Mouse (Mus musculus) lung, embryonic 14.5 days (tissue): ENCODE measurements around the gene Crybg1. TPM values are rescaled to one million over a fixed set of nuclear protein-coding genes. Genes with fewer than 3 reads are reported as not detected.
A peak's percentile ranks its signal among the peaks of the same experiment; 100 is the strongest.

Experiments
- ATAC-seq: fragments of 200-750 bp; cut with Nextera tagmentation; 2 replicates; pipeline ENCODE4 v1.8.0; 2017; ENCODE audit warnings: mild to moderate bottlenecking, moderate TSS enrichment, moderate library complexity; ENCODE audit not compliant: insufficient read depth
- DNase-seq: peaks from one replicate; pipeline ENCODE4 v3.0.0-alpha.2; 2015
- H3K27ac ChIP-seq: fragments of 300-500 bp; sonication (generic); 2 replicates; pipeline ENCODE4 v1.5.1; 2014; ENCODE audit warnings: low read depth, mild to moderate bottlenecking, moderate library complexity
- H3K27me3 ChIP-seq: fragments of 300-500 bp; sonication (generic); 2 replicates; pipeline ENCODE4 v1.6.1; 2014; ENCODE audit warnings: low read length, control low read depth; ENCODE audit not compliant: insufficient read depth
- H3K36me3 ChIP-seq: fragments of 300-500 bp; sonication (generic); 2 replicates; pipeline ENCODE4 v1.6.1; 2014; ENCODE audit warnings: control low read depth; ENCODE audit not compliant: insufficient read depth
- H3K4me1 ChIP-seq: fragments of 300-500 bp; sonication (generic); 2 replicates; pipeline ENCODE4 v1.6.1; 2014; ENCODE audit warnings: antibody characterized with exemption, control low read depth; ENCODE audit not compliant: insufficient read depth
- H3K4me2 ChIP-seq: fragments of 300-500 bp; sonication (generic); 2 replicates; pipeline ENCODE4 v1.6.1; 2014; ENCODE audit warnings: mild to moderate bottlenecking
- H3K4me3 ChIP-seq: fragments of 300-500 bp; sonication (generic); 2 replicates; pipeline ENCODE4 v1.5.1; 2014; ENCODE audit warnings: low read depth, low read length
- H3K9ac ChIP-seq: fragments of 300-500 bp; sonication (generic); 2 replicates; pipeline ENCODE4 v1.6.1; 2014
- H3K9me3 ChIP-seq: fragments of 300-500 bp; sonication (generic); 2 replicates; pipeline ENCODE4 v1.6.1; 2016; ENCODE audit warnings: low read depth, low read length, control low read depth
- CTCF ChIP-seq: IDR thresholded peaks from 2 replicates; pipeline ENCODE4 v1.5.1; 2016; ENCODE audit warnings: antibody characterized with exemption, low read depth
- WGBS: fragments of 180-500 bp; shearing (Covaris S2); extraction: QIAGEN DNeasy Blood & Tissue Kit; methylation state at CpG from one replicate; pipeline ENCODE4 v1.1.7; 2014; 5-methylcytosine and 5-hydroxymethylcytosine counted together
- polyA plus RNA-seq: library from polyadenylated mRNA; unstranded; fragments of >200 nt; fragmentation: Nextera tagmentation; extraction: Ambion mirVana; gene quantifications from 2 replicates; pipeline ENCODE4 v1.2.1, GENCODE M21; 2014

Gene Crybg1
- polyA plus RNA-seq, 1 experiment from 2014 or later: 0.22 TPM

DNA sequence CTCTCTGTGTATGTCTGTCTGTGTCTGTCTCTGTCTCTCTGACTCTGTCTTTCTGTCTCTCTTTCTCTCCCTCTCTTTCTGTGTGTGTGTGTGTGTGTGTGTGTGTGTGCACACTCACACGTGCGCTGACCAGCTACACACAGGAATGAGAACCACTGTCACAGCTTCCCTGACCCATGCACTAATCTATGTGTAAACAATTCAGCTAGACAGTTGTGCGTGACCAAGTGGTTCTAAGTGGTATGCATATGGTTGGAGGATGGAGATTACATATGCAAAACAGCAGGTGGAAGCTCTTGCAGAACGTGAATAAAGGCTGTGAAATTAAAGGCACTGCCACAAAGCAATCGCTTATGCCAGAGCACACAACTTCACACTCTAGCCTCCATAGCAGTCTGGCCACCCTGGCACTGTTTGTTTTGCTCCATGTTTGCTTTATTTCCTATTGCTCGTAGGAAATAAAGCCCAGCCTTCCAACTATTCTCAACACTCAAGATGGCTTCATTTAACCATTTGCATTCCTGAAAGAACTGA, 24.2 kb downstream of the Crybg1 start:
- Histone ChIP-seq H3K36me3 (no peaks in the 10 kb centered on the region), H3K4me2 (no peak overlapping the region), H3K9me3 (no peaks in the 10 kb centered on the region), H3K27me3 (no peaks in the 10 kb centered on the region), H3K9ac (no peak overlapping the region), H3K4me1 (no peaks in the 10 kb centered on the region), H3K4me3 (no peak overlapping the region), H3K27ac (no peak overlapping the region)
- ATAC-seq (peak; percentile 41; the same call in 1 of the 2 replicates), DNase-seq (no peak)
- TF ChIP-seq CTCF: no peak
- WGBS: 39% methylated on average over 6 of the region's 6 CpGs

DNA sequence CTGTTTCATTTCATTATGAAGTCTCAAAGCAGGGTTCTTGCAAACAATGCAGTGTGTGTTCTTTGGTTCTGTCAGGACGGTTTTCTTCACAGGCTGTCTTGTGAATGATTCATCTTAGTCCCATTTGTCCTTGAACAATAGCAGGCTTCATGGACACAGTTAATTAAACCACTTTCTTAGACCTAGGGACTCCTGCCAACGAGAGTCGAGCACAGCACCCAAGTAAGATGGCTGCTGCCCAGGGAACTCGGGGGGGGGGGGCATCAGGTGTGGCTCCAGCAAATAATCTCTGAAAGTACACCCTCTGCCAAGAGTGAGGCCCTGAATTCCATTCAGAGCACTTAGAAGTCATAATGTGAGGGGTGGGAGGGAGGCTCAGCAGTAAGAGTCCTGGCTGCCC, 30.0 kb downstream of the Crybg1 start:
- DNase-seq: no peak

DNA sequence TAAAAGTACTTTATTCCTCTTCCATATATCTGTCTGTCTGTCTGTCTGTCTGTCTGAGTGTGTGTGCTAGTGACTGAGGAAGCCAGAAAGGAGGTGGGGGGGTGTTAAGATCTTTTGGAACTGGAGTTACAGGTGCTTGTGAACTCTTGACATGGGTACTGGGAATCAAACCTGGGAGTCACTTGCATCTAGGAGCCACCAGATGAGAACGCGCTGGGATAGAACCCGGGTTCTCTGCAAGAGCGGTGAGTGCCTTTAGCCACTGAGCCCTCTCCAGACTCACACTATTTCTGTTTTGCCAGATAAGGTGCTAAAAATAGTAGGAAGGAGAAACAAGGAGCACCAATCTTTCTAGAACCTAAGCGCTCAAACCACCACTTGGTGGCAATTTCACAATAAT, 31.9 kb downstream of the Crybg1 start:
- no peak overlapping the region for H3K27ac ChIP-seq
- WGBS: 81% methylated on average over 5 of the region's 5 CpGs
- no peak overlapping the region for H3K4me2 ChIP-seq
- H3K4me1 ChIP-seq: peaks cover 8% of the 10 kb centered on the region; the same call in 1 of the 2 replicates
- ATAC-seq (no peak), DNase-seq (no peak)
- H3K9ac ChIP-seq: no peak overlapping the region
- H3K4me3 ChIP-seq: no peak overlapping the region
- no peaks in the 10 kb centered on the region for H3K27me3 ChIP-seq
- TF ChIP-seq CTCF: no peak
- H3K9me3 ChIP-seq: no peaks in the 10 kb centered on the region
- no peaks in the 10 kb centered on the region for H3K36me3 ChIP-seq

More for the DNA sequence above, 30.0 kb downstream of the Crybg1 start:
- Histone ChIP-seq H3K36me3 (no peaks in the 10 kb centered on the region), H3K4me3 (no peak overlapping the region), H3K4me1 (peaks cover 8% of the 10 kb centered on the region; the same call in 1 of the 2 replicates), H3K9ac (no peak overlapping the region), H3K4me2 (no peak overlapping the region), H3K9me3 (no peaks in the 10 kb centered on the region), H3K27me3 (no peaks in the 10 kb centered on the region), H3K27ac (no peak overlapping the region)
- no peak for ATAC-seq
- 29% methylated on average over 4 of the region's 4 CpGs for WGBS
- no peak for TF ChIP-seq CTCF

DNA sequence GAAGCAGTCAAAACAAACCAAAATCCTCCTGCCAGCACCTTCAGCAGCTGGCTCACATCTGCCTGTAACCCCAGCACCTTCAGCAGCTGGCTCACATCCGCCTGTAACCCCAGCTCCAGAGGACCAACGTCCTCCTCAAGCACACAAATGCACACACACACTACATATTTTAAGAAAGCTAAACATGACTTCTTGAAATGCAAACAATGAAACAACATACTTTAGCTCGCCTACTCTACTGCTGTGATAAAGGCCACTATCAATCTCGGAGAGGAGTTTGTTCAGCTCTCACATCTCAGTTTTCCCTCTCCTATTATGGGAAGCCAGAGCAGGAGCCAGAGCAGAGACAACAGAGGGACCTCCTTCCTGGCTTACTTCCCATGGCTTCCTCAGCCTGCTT, 34.0 kb downstream of the Crybg1 start:
- no peak for TF ChIP-seq CTCF
- WGBS: 7% methylated on average over 4 of the region's 4 CpGs
- ATAC-seq (peak; percentile 74), DNase-seq (peak; percentile 56)
- Histone ChIP-seq H3K4me2 (no peak overlapping the region), H3K27me3 (no peaks in the 10 kb centered on the region), H3K27ac (0 out of 2 replicates have a peak overlapping the region, but pooled peaks have one; percentile 15), H3K4me1 (peaks cover 8% of the 10 kb centered on the region; the same call in 1 of the 2 replicates), H3K9ac (no peak overlapping the region), H3K4me3 (no peak overlapping the region), H3K36me3 (no peaks in the 10 kb centered on the region), H3K9me3 (no peaks in the 10 kb centered on the region)

DNA sequence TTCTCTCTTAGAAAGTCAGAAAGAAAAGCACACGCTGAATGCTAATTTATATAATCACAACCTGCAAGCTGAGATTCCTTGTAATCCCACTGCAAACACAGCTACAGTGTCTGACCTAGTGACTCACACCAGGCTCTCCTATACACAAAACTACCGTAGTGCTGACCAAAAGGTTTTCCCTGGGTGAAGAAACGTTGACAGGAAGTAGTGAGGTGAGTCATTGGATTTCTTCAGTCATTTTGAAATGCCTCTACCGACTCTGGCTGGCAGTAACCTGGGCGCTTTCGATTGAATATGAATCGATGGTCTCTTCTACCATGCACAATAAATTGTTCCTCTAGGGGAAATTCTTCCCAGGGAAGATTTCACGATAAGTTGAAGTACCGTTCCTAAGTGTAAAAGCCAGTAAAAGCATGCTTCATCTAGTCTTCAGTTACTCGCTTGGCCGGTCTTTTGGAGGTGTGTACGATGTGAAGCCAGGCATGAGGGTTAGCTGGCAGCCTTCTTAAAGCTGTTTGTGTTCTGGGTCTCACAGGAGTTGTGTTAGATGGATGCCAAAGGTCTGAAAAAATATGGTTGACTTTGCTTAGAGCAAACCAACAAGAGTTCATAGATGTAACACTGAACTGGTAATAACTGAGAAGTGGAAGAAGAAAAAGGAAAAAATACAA, 36.5 kb downstream of the Crybg1 start:
- WGBS: 68% methylated on average over 12 of the region's 12 CpGs
- H3K9me3 ChIP-seq: no peaks in the 10 kb centered on the region
- ATAC-seq: no peak
- no peak overlapping the region for H3K4me3 ChIP-seq
- H3K4me1 ChIP-seq: peaks cover 8% of the 10 kb centered on the region; the same call in 1 of the 2 replicates
- H3K4me2 ChIP-seq: no peak overlapping the region
- H3K27ac ChIP-seq: no peak overlapping the region
- H3K36me3 ChIP-seq: no peaks in the 10 kb centered on the region
- no peaks in the 10 kb centered on the region for H3K27me3 ChIP-seq
- DNase-seq: no peak
- H3K9ac ChIP-seq: no peak overlapping the region
- TF ChIP-seq CTCF: no peak

DNA sequence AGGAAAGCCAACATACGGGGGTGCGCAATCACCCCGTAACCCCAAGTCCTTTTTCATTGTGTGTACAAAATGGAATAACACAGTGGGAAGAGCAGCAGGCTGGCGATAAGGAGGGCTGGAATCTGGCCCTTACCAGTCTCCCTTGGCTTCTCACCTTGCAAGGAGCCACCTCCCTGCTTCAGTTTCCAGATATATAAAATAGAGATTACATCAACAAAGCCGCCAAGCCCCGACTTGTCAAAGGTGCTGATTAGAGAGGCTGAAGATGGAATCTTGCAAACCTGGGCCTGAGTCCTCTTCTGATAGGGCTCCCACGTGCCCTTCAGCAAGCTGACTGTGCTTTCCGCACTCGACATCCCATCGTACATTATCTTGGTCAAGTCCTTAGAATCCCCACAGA, 37.5 kb downstream of the Crybg1 start:
- H3K4me1 ChIP-seq: peaks cover 8% of the 10 kb centered on the region; the same call in 1 of the 2 replicates
- TF ChIP-seq CTCF: no peak
- no peak for DNase-seq
- no peaks in the 10 kb centered on the region for H3K36me3 ChIP-seq
- no peaks in the 10 kb centered on the region for H3K9me3 ChIP-seq
- H3K4me3 ChIP-seq: no peak overlapping the region
- no peak overlapping the region for H3K27ac ChIP-seq
- H3K9ac ChIP-seq: no peak overlapping the region
- H3K27me3 ChIP-seq: no peaks in the 10 kb centered on the region
- no peak for ATAC-seq
- 76% methylated on average over 10 of the region's 10 CpGs for WGBS
- no peak overlapping the region for H3K4me2 ChIP-seq

DNA sequence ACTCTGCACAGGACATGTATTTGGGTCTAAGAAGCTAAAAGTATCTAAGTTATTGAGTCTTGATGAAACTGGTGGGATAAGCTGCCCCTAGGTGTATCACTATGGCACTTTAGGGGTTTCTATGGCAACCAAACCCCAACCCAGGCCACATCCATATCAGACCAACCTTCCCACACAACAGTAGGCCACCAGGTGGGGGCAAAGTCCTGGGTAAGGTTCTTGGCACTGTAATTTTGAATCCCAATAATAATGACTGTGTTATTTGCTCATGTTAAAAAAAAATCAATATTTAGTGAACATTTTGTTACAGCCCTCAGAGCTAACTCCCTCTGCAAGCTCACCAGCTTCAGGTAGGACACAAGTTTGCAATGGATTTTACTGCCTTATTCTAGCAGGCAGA, 38.2 kb downstream of the Crybg1 start:
- no peak for ATAC-seq
- no peak overlapping the region for H3K4me2 ChIP-seq
- H3K4me1 ChIP-seq: peaks cover 8% of the 10 kb centered on the region; the same call in 1 of the 2 replicates
- H3K36me3 ChIP-seq: no peaks in the 10 kb centered on the region
- H3K27ac ChIP-seq: no peak overlapping the region
- no peak overlapping the region for H3K4me3 ChIP-seq
- H3K9ac ChIP-seq: no peak overlapping the region
- DNase-seq: no peak
- no peaks in the 10 kb centered on the region for H3K9me3 ChIP-seq
- TF ChIP-seq CTCF: no peak
- H3K27me3 ChIP-seq: no peaks in the 10 kb centered on the region
